Mouse (Mus musculus) left cerebral cortex, postnatal 25 days (tissue): ENCODE results near the gene Pms1. TPM values are rescaled to one million over a fixed set of nuclear protein-coding genes. Genes with fewer than 3 reads are reported as not detected.

ENCODE experiments used
- DNase-seq, 2 experiments: peaks; one replicate each; pipeline ENCODE4 v3.0.0; 2022; ENCODE audit warnings: low spot score in 2 of 2, mixed read lengths in 1 of 2
- intact Hi-C: fragments of 180-260 bp; cut with DNase I; formaldehyde crosslinking; loops from one replicate; pipeline ENCODE4 v1.15.1; 2025
- total RNA-seq, 2 experiments: library from RNA; stranded (reverse); gene quantifications; 2 replicates each; pipeline ENCODE4 v1.2.3; 2021

The Pms1 gene
- total RNA-seq, 2 experiments from 2014 or later = 21.2 to 22.0 TPM

DNA sequence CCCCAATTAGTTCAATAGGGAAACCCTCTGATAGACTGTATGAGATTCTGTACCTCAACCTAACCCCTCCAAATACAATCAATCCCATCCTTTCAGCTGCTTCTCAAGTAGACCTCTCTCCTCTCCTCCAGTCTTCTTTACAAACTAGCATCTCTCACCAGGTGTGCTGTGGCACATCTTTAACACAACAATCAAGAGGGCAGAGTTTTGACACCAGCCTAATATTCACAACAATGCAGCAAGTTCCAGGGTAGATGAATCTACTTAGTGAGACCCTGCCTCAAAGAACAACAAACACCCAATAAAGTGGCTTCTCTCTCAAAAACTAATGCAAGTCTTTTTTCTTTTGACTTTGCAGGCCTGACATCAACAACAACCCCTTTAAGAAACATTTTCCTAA lies 86.7 kb downstream of the Pms1 start:
- no peak for DNase-seq
- intact Hi-C loops = no loop called here

- intact Hi-C loops = no loop called here
- no peak for DNase-seq
Observed at GRCm38 (mm10) chr1:53203902-53204301, 92.9 kb downstream of the Pms1 start.

DNA sequence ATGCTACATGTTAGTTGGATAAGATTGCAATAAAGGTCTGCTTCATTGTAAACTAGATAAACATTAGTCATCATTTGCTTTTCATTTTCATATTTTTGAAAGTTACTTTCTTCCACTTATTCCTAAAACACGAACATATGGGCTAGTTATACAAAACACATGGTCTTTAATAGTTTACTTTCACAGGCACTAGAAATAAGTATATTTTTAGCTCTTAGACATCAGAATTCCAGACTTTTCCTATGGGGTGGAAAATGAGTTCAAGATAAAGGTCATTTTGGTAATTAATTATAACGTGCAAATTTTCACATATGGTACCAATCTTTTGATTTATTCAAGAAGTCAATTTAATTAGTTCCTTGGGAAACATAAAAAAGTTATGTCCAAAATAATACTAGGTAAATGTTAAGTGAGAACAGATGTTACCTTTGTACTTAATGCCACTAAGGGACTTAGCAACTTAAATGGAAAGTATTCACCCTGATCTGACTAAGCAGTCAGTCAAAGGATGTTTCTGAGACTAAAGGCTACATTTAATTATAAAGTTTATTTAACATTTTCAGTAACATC lies 95.1 kb downstream of the Pms1 start:
- intact Hi-C loops = no loop called here
- DNase-seq = no peak

DNA sequence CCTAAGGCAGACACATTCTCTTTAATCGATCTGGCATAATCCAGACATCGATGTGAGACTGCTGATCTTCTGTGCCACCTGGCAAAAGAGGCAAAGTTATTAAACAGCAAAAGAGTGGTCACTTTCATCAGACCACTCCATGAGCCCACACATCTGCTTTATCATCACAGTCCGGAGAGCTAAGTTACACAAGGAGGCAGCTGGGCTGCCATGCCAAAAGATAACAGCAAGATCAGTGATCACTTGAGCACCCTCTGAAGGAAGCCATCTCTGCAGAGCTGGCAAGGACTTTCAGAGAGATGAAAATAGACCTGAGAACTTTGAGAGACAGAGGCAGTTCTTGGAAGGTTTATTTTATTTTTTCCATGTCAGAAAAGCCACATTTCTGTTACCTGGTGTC lies 102.3 kb downstream of the Pms1 start:
- DNase-seq = no peak
- intact Hi-C loops = no loop called here

- intact Hi-C loops = no loop called here
- DNase-seq = no peak
Observed at GRCm38 (mm10) chr1:53191234-53191633, 105.6 kb downstream of the Pms1 start.

GRCm38 (mm10) chr1:53189620-53190019 lies 107.2 kb downstream of the Pms1 start:
- intact Hi-C loops = no loop called here
- no peak for DNase-seq

- DNase-seq = no peak
- intact Hi-C loops = no loop called here
Observed at GRCm38 (mm10) chr1:53187536-53187935, 109.3 kb downstream of the Pms1 start, which contains the start of gene 1700019A02Rik. Gene 1700019A02Rik (minus strand): TSS chr1:53187636.

DNA sequence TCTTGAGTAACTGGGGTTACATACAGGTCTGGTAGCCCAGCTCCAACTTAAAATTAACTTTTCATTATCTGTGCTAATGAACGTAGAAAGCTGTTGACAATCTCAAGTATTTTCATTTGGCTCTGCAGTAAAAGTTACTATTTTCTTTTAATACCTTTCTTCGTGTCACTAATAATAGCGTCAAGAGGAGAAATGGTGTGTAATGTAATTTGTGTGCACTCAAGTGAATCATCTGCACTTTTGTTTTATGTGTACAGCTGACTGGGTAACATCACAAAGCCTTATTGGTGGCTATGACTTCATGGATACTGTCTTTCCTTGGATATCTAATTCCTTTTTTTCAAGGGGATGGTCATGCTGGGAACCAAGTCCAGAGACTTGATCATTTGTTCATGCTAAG lies 110.5 kb downstream of the Pms1 start:
- intact Hi-C loops = no loop called here
- no peak for DNase-seq

GRCm38 (mm10) chr1:53157715-53158114 lies 139.1 kb downstream of the Pms1 start:
- no peak for DNase-seq

More at GRCm38 (mm10) chr1:53157715-53158114, 139.1 kb downstream of the Pms1 start:
- intact Hi-C loops = no loop called here

Other genes starting within 250 kb of the Pms1 start
- under 1 TPM; 0.41 to 0.62 TPM for gene Mstn, start 235.4 kb downstream of the Pms1 start, total RNA-seq
- gene 1700019A02Rik, start 109.4 kb downstream of the Pms1 start, total RNA-seq = not detected
- gene Ormdl1, start 77 bp upstream of the Pms1 start, total RNA-seq = 1 to 10 TPM; 7.3 to 8.3 TPM
- 1 to 10 TPM in 1 of 2 experiments, not detected in 1; 1.1 TPM for gene Gm28778, start 93 bp upstream of the Pms1 start, total RNA-seq
- gene Osgepl1, start 16.6 kb upstream of the Pms1 start, total RNA-seq = 10 to 100 TPM; 21.4 to 22.2 TPM
- gene Asdurf, start 55.6 kb upstream of the Pms1 start, total RNA-seq = not detected
- under 1 TPM in 1 of 2 experiments, not detected in 1; 0.25 TPM for gene Gm28551, start 55.6 kb upstream of the Pms1 start, total RNA-seq
- 10 to 100 TPM; 23.3 to 26.4 TPM for gene Asnsd1, start 55.7 kb upstream of the Pms1 start, total RNA-seq